Comparison of ENCODE assay signal across 8 mouse cellular contexts in genomic region chr11:4096054-4096984, GRCm38 (mm10). TPM values are rescaled to one million over a fixed set of nuclear protein-coding genes. Genes with fewer than 3 reads are reported as not detected.
DNase-seq lines count a peak whose midpoint lies in the region; ATAC-seq lines count a peak whose summit lies in the region.

No protein-coding gene starts in this region.

- H3K4me3 ChIP-seq in hindbrain, embryonic 14.5 days (replicated peaks; ENCODE audit: low read length) = peak overlapping the region; percentile 46

- H3K36me3 ChIP-seq in hindbrain, embryonic 14.5 days (replicated peaks; ENCODE audit: control insufficient read depth, insufficient read depth) = 0 out of 2 replicates have a peak, but pooled peaks cover 6% of the 10 kb centered on the region

- peak overlapping the region; percentile 95 for H3K27ac ChIP-seq in hindbrain, embryonic 14.5 days

- peak; percentile 99 for DNase-seq in R1 (ENCODE audit: low read depth, low spot score)
- peak; percentile 99 for DNase-seq in cerebellum, postnatal 25 days
- DNase-seq in frontal cortex, postnatal 25 days (ENCODE audit: low spot score in 2 of 2) = peak; percentile 94 to 97
- DNase-seq in hindbrain, embryonic 14.5 days (ENCODE audit: low spot score) = peak; percentile 97
- DNase-seq in layer of hippocampus, postnatal 36 days = peak; percentile 98 to 99
- DNase-seq in lung, postnatal 36 days = peak; percentile 99
- peak; percentile 100 for DNase-seq in retina, postnatal 1 day
- DNase-seq in urinary bladder, adult 18-20 months (ENCODE audit: low spot score in 2 of 2) = peak; percentile 93 to 98

- peak; percentile 96 for ATAC-seq in hindbrain, embryonic 14.5 days (ENCODE audit: low FRiP score)

- 4% methylated on average over 45 of the region's 45 CpGs for WGBS in hindbrain, embryonic 14.5 days

- peaks cover 19% of the 10 kb centered on the region for H3K4me1 ChIP-seq in hindbrain, embryonic 14.5 days (replicated peaks; ENCODE audit: control insufficient read depth, insufficient read depth, low read length)

- peak overlapping the region; percentile 68 for H3K4me2 ChIP-seq in hindbrain, embryonic 14.5 days (replicated peaks)

- H3K9me3 ChIP-seq in hindbrain, embryonic 14.5 days (ENCODE audit: control insufficient read depth, low read length) = no peaks in the 10 kb centered on the region

- peak overlapping the region; percentile 73 for H3K9ac ChIP-seq in hindbrain, embryonic 14.5 days

- H3K27me3 ChIP-seq in hindbrain, embryonic 14.5 days (ENCODE audit: control insufficient read depth, insufficient read depth, low read length) = no peaks in the 10 kb centered on the region

RNA-seq across cellular contexts. Expression of gene Mtfp1, which starts 1.1 kb away (rescaled TPM):
- polyA plus RNA-seq in hindbrain, embryonic 14.5 days (2014; fragmentation: Nextera tagmentation; extraction: Ambion mirVana) = 9.3 and 10.6 TPM in 2 replicates
- 100 to 1,000 TPM; 118 TPM for total RNA-seq in layer of hippocampus, postnatal 36 days (2021)

RNA-seq across cellular contexts. Expression of gene Sec14l2, which starts 26.9 kb away (rescaled TPM):
- 3.6 and 4.1 TPM in 2 replicates for polyA plus RNA-seq in hindbrain, embryonic 14.5 days (2014; fragmentation: Nextera tagmentation; extraction: Ambion mirVana)
- 10 to 100 TPM; 52.5 to 57.4 TPM for total RNA-seq in layer of hippocampus, postnatal 36 days (2021)

RNA-seq across cellular contexts. Expression of gene Sec14l3, which starts 31.7 kb away (rescaled TPM):
- 0.54 and 0.63 TPM in 2 replicates for polyA plus RNA-seq in hindbrain, embryonic 14.5 days (2014; fragmentation: Nextera tagmentation; extraction: Ambion mirVana)
- total RNA-seq in layer of hippocampus, postnatal 36 days (2021) = 1 to 10 TPM; 1.1 to 1.2 TPM

RNA-seq across cellular contexts. Expression of gene Rnf215, which starts 38.7 kb away (rescaled TPM):
- 46.4 and 48.2 TPM in 2 replicates for polyA plus RNA-seq in hindbrain, embryonic 14.5 days (2014; fragmentation: Nextera tagmentation; extraction: Ambion mirVana)
- 10 to 100 TPM; 32.4 to 35.7 TPM for total RNA-seq in layer of hippocampus, postnatal 36 days (2021)

Comparison
In these comparisons a context has a peak if more than half of its experiments do, and no peak if none do; other contexts are left out.
1. Peak in every context shown above with its lines: DNase-seq, ATAC-seq, H3K4me3 ChIP-seq and H3K27ac ChIP-seq.